Mouse (Mus musculus): Measurements from ENCODE around the gene Mgst2. TPM values are rescaled to one million over a fixed set of nuclear protein-coding genes. Genes with fewer than 3 reads are reported as not detected.

Mgst2 gene
- polyA plus RNA-seq, 2 experiments: 2.8 to 19.0 TPM

DNA sequence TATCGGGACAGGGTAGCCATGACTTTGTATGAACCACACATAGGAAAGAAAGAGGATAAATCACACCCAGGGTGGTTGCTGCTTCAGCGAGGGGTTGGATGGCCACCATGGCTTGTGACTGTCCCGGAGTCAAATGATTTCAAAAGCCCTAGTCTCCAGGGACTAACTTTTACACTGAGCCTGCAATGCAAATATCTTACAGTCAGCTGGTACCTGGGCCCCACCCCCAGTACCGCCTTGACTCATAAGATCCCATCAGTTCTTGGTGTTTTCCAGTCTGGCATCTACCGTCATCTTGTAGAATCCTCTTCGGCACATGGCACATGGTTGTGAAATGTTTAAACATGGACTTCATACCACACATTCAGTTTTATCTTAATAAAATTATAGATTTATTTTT, 25.4 kb downstream of the Mgst2 start:
- no peaks in the 10 kb centered on the region for H3K36me3 ChIP-seq (replicated peaks; ENCODE audit: control insufficient read depth, insufficient read depth, low read depth)
- TF ChIP-seq EP300 (IDR thresholded peaks at IDR 0.05; ENCODE audit: low read depth): no peak
- no peaks in the 10 kb centered on the region for H3K27me3 ChIP-seq (ENCODE audit: control insufficient read depth, insufficient read depth, low read length)
- no peak overlapping the region for H3K9ac ChIP-seq (replicated peaks)
- WGBS (ENCODE audit: insufficient replicate concordance): 78% methylated on average over 6 of the region's 6 CpGs
- ATAC-seq (ENCODE audit: insufficient read depth) (no peak), DNase-seq (ENCODE audit: low read depth in 3 of 3, low spot score in 3 of 3) (no peak)
- no peak overlapping the region for H3K4me2 ChIP-seq (ENCODE audit: low read depth)
- no peak overlapping the region for H3K4me3 ChIP-seq (ENCODE audit: insufficient read depth in 1 of 2, low read depth in 2 of 2, low read length in 2 of 2)
- H3K9me3 ChIP-seq (ENCODE audit: control insufficient read depth, low read length): no peaks in the 10 kb centered on the region
- no peak overlapping the region for H3K27ac ChIP-seq
- peaks cover 11 to 16% of the 10 kb centered on the region in 2 experiments for H3K4me1 ChIP-seq (replicated peaks; ENCODE audit: control insufficient read depth in 2 of 2, insufficient read depth in 2 of 2, low read length in 1 of 2)

DNA sequence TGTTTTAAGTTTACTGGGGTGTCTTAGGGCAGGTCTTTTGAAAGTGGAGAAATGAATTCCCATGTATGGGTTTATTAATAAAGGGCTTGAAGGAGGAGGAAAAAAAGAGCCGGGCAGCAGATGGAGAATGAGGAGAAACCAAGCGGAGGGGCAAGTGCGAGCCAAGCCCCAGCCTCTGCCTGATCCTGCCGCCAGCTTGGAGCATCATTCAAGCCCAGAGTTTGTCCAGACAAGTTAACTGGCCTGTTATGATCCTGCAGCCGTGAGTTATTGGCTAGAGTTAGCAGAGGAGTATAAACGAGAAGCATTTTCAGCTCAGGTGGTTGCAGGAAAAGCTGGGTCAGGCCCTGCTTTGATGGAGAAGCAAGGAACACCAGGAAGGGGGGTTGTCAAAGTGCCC, 26.2 kb downstream of the Mgst2 start:
- Histone ChIP-seq H3K36me3 (replicated peaks; ENCODE audit: control insufficient read depth, insufficient read depth, low read depth) (no peaks in the 10 kb centered on the region), H3K27me3 (ENCODE audit: control insufficient read depth, insufficient read depth, low read length) (no peaks in the 10 kb centered on the region), H3K4me3 (ENCODE audit: insufficient read depth in 1 of 2, low read depth in 2 of 2, low read length in 2 of 2) (no peak overlapping the region), H3K9ac (replicated peaks) (no peak overlapping the region), H3K4me1 (replicated peaks; ENCODE audit: control insufficient read depth in 2 of 2, insufficient read depth in 2 of 2, low read length in 1 of 2) (peaks cover 11 to 16% of the 10 kb centered on the region in 2 experiments), H3K27ac (no peak overlapping the region), H3K9me3 (ENCODE audit: control insufficient read depth, low read length) (no peaks in the 10 kb centered on the region), H3K4me2 (ENCODE audit: low read depth) (no peak overlapping the region)
- 79% methylated on average over 6 of the region's 6 CpGs for WGBS (ENCODE audit: insufficient replicate concordance)
- DNase-seq (ENCODE audit: low read depth in 3 of 3, low spot score in 3 of 3) (no peak), ATAC-seq (ENCODE audit: insufficient read depth) (no peak)
- TF ChIP-seq CTCF (IDR thresholded peaks at IDR 0.05; ENCODE audit: low read depth) (no peak), EP300 (IDR thresholded peaks at IDR 0.05; ENCODE audit: low read depth) (no peak)

DNA sequence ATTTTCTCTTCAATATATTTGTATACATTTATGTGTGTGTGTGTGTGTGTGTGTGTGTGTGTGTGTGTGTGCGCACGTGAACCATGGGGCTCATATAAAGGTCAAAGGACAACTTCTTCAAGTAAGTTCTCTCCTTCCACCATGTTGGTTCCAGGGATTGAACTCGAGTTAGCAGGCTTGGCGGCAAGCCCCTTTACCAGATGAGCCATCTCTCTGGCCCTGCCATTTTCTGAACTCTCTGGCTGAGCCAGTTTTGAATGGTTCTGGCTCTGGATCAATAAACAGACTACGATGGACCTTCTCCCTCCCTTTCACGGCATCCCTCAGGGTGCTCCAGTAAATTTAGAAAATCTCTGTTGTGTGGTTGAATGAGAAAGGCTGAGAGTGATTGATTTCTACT, 26.6 kb downstream of the Mgst2 start:
- no peaks in the 10 kb centered on the region for H3K36me3 ChIP-seq (replicated peaks; ENCODE audit: control insufficient read depth, insufficient read depth, low read depth)
- no peak overlapping the region for H3K9ac ChIP-seq (replicated peaks)
- no peak for DNase-seq (ENCODE audit: low read depth in 3 of 3, low spot score in 3 of 3)
- H3K4me2 ChIP-seq (ENCODE audit: low read depth): no peak overlapping the region
- WGBS (ENCODE audit: insufficient replicate concordance): 78% methylated on average over 6 of the region's 6 CpGs
- H3K4me1 ChIP-seq (replicated peaks; ENCODE audit: control insufficient read depth in 2 of 2, insufficient read depth in 2 of 2, low read length in 1 of 2): peaks cover 11 to 16% of the 10 kb centered on the region in 2 experiments
- no peak overlapping the region for H3K27ac ChIP-seq
- no peak for ATAC-seq (ENCODE audit: insufficient read depth)
- no peaks in the 10 kb centered on the region for H3K27me3 ChIP-seq (ENCODE audit: control insufficient read depth, insufficient read depth, low read length)
- no peak overlapping the region for H3K4me3 ChIP-seq (ENCODE audit: insufficient read depth in 1 of 2, low read depth in 2 of 2, low read length in 2 of 2)
- H3K9me3 ChIP-seq (ENCODE audit: control insufficient read depth, low read length): no peaks in the 10 kb centered on the region
- no peak for TF ChIP-seq CTCF (IDR thresholded peaks at IDR 0.05; ENCODE audit: low read depth)
- no peak for TF ChIP-seq EP300 (IDR thresholded peaks at IDR 0.05; ENCODE audit: low read depth)

DNA sequence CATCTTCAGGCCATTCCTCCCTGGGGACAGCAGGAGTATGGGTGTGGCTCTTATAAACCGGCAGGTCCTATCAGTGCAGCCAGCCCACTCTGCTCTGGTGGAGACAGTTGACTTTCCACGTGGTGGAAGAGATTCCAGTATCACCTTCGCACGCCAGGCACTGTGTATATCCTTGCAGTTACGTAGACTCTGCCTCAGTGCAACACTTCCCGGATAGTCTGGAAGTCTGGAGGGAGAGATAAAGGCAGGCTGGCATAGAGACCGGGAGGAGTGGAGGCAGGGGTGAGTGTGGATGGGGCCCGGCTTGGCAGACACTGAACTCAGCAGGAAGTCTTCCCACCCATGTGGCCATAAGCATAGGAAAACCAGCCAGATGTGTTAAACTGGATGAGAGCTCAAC, 28.6 kb downstream of the Mgst2 start:
- 0 out of 2 replicates have a peak overlapping the region, but pooled peaks have one; percentile 25 for H3K27ac ChIP-seq
- H3K9ac ChIP-seq (replicated peaks): no peak overlapping the region
- 14% methylated on average over 8 of the region's 8 CpGs for WGBS (ENCODE audit: insufficient replicate concordance)
- no peaks in the 10 kb centered on the region for H3K36me3 ChIP-seq (replicated peaks; ENCODE audit: control insufficient read depth, insufficient read depth, low read depth)
- H3K4me2 ChIP-seq (ENCODE audit: low read depth): peak overlapping the region; percentile 35
- ATAC-seq (ENCODE audit: insufficient read depth): peak; percentile 95
- TF ChIP-seq EP300 (IDR thresholded peaks at IDR 0.05; ENCODE audit: low read depth) (peak; percentile 89), CTCF (IDR thresholded peaks at IDR 0.05; ENCODE audit: low read depth) (no peak)
- H3K4me1 ChIP-seq (replicated peaks; ENCODE audit: control insufficient read depth in 2 of 2, insufficient read depth in 2 of 2, low read length in 1 of 2): peaks cover 11 to 16% of the 10 kb centered on the region in 2 experiments
- H3K27me3 ChIP-seq (ENCODE audit: control insufficient read depth, insufficient read depth, low read length): no peaks in the 10 kb centered on the region
- no peaks in the 10 kb centered on the region for H3K9me3 ChIP-seq (ENCODE audit: control insufficient read depth, low read length)
- peak; percentile 54 to 66 (median 64) for DNase-seq (ENCODE audit: low read depth in 3 of 3, low spot score in 3 of 3)
- H3K4me3 ChIP-seq (ENCODE audit: insufficient read depth in 1 of 2, low read depth in 2 of 2, low read length in 2 of 2): no peak overlapping the region

DNA sequence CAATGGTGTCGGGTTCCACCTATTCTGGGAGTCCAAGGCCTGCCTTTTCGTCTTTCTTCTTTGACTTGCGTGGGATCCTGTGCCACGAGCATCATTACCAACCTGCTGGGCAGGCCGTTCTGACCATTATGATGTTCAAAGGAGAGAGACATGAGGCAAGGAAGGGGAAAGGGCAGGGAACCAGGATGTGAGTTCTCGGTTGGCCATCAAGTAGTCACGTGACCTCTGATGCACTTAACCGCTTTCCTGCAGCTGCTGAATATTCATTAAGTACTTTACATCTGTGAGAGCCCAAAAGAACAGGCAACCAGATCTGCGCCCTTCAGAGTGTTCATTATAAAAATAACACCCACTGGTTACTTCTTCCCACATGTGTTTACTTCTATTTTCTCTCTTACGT, 33.0 kb downstream of the Mgst2 start:
- Histone ChIP-seq H3K9me3 (ENCODE audit: control insufficient read depth, low read length) (no peaks in the 10 kb centered on the region), H3K4me2 (ENCODE audit: low read depth) (no peak overlapping the region), H3K36me3 (replicated peaks; ENCODE audit: control insufficient read depth, insufficient read depth, low read depth) (no peaks in the 10 kb centered on the region), H3K4me3 (ENCODE audit: insufficient read depth in 1 of 2, low read depth in 2 of 2, low read length in 2 of 2) (no peak overlapping the region), H3K4me1 (replicated peaks; ENCODE audit: control insufficient read depth in 2 of 2, insufficient read depth in 2 of 2, low read length in 1 of 2) (peaks cover 11 to 13% of the 10 kb centered on the region in 2 experiments), H3K27ac (no peak overlapping the region), H3K9ac (replicated peaks) (no peak overlapping the region), H3K27me3 (ENCODE audit: control insufficient read depth, insufficient read depth, low read length) (no peaks in the 10 kb centered on the region)
- 80% methylated on average over 10 of the region's 10 CpGs for WGBS (ENCODE audit: insufficient replicate concordance)
- DNase-seq (ENCODE audit: low read depth in 3 of 3, low spot score in 3 of 3) (no peak), ATAC-seq (ENCODE audit: insufficient read depth) (no peak)
- TF ChIP-seq EP300 (IDR thresholded peaks at IDR 0.05; ENCODE audit: low read depth): no peak
- no peak for TF ChIP-seq CTCF (IDR thresholded peaks at IDR 0.05; ENCODE audit: low read depth)

Measured in liver, embryonic 14.5 days (tissue).